Mouse (Mus musculus) forebrain, embryonic 12.5 days (tissue): ENCODE measurements around the gene Arl3. TPM values are rescaled to one million over a fixed set of nuclear protein-coding genes. Genes with fewer than 3 reads are reported as not detected.

Source experiments
- ATAC-seq: fragments of 200-750 bp; cut with Nextera tagmentation; 2 replicates; pipeline ENCODE4 v1.8.0; 2017; ENCODE audit warnings: moderate TSS enrichment; ENCODE audit not compliant: low FRiP score
- H3K27ac ChIP-seq: fragments of 300-500 bp; sonication (generic); 2 replicates; pipeline ENCODE4 v1.5.1; 2016; ENCODE audit warnings: mild to moderate bottlenecking
- H3K27me3 ChIP-seq: fragments of 300-500 bp; sonication (generic); 2 replicates; pipeline ENCODE4 v1.6.1; 2016; ENCODE audit warnings: mild to moderate bottlenecking
- H3K36me3 ChIP-seq: fragments of 300-500 bp; sonication (generic); replicated peaks from 2 replicates; pipeline ENCODE4 v1.6.1; 2016; ENCODE audit warnings: mild to moderate bottlenecking
- H3K4me1 ChIP-seq: fragments of 300-500 bp; sonication (generic); 2 replicates; pipeline ENCODE4 v1.6.1; 2016
- H3K4me2 ChIP-seq: fragments of 300-500 bp; sonication (generic); 2 replicates; pipeline ENCODE4 v1.6.1; 2016; ENCODE audit warnings: mild to moderate bottlenecking, moderate library complexity
- H3K4me3 ChIP-seq: fragments of 300-500 bp; sonication (generic); replicated peaks from 2 replicates; pipeline ENCODE4 v1.5.1; 2016; ENCODE audit warnings: mild to moderate bottlenecking
- H3K9ac ChIP-seq: fragments of 300-500 bp; sonication (generic); 2 replicates; pipeline ENCODE4 v1.6.1; 2016; ENCODE audit warnings: mild to moderate bottlenecking
- H3K9me3 ChIP-seq: fragments of 300-500 bp; sonication (generic); 2 replicates; pipeline ENCODE4 v1.6.1; 2016
- WGBS: fragments of 180-500 bp; shearing (Covaris S2); methylation state at CpG from one replicate; pipeline ENCODE4 v1.1.7; 2016; 5-methylcytosine and 5-hydroxymethylcytosine counted together
- polyA plus RNA-seq: library from polyadenylated mRNA; unstranded; fragments of >200 nt; fragmentation: Nextera tagmentation; extraction: Ambion mirVana; gene quantifications from 2 replicates; pipeline ENCODE4 v1.2.1, GENCODE M21; 2016

Arl3 gene
- polyA plus RNA-seq, 1 experiment from 2014 or later: 216 TPM

DNA sequence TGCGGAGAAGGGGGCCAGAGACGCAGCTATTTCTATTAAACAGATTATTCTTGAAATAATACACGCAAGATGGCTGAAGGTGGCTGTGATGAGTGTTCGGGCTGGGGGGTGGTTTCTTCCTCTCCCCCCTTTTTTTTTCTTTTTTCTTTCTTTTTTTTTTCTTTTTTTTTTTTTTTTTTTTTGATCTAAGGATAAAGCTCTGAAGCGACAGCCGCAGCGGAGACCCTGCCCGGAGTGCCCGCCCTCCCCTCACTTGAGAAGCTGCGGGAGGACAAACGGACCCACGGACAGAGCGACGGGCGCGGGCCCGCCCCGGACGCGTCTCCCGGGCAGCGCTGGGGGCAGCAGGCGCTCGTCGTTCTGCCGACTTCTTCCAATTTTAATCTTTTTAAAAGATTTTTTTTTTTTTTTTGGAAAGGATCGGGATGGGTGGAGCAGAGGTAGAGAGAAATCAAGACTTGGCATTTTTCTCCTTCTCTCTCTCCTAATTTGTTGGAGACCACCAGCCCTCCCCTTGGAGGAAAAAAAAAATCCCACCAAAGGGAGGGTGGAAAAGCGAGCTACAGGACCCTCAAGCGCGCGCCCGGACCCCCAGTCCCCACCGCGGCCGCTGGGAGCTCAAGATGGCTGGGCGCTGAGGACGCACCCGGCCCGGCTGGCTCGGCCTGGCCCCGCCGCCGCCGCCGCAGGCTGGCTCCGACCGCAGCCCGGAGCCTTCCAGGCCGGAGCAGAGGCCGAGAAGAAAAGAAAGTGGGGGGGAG, 72.2 kb downstream of the Arl3 start:
- Histone ChIP-seq H3K27me3 (no peaks in the 10 kb centered on the region), H3K4me3 (peak overlapping the region; percentile 98), H3K4me1 (peaks cover 20% of the 10 kb centered on the region), H3K36me3 (peaks cover 10% of the 10 kb centered on the region), H3K9ac (peak overlapping the region; percentile 100), H3K27ac (peak overlapping the region; percentile 100), H3K9me3 (no peaks in the 10 kb centered on the region), H3K4me2 (peak overlapping the region; percentile 97)
- WGBS: under 1% methylated on average over 48 of the region's 50 CpGs
- peak; percentile 37 for ATAC-seq

DNA sequence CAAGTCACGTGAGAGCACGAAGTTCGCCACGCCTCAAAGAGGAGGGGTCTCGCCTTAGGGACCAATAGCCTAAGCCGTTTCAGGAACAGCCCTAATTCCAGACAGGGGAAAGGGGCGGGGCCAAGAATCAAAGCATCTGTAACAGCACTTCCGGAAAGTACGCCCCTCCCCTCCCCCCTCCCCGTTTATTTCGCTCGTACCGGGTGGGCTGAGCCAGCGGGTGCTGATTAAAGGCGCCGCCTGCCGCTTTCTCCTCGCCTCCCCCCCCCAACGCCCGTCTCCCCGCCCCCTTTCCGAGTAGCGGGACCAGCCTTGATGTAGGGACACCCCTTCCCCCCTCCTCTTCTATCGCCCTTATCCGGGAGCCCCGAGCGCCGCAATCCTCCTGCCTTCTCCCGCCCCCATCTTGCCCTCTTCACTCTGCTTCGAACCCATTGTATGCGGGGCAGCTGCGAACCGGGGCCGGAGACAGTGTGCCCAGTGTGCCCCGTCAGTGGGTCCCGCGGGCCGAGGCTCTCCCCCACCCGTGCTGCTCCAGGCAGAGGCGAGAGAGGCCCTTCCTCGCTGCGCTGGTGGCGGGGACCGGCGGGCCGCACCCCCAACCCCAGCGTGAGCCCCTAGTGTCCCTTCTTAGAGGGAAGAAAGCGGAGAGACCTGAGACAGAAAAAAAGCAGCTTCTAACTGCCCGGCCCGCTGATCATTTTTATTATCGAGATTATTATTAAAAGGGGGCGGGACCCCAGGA, 73.0 kb downstream of the Arl3 start:
- peaks cover 13% of the 10 kb centered on the region for H3K4me1 ChIP-seq
- peak overlapping the region; percentile 98 for H3K4me3 ChIP-seq
- H3K9ac ChIP-seq: peak overlapping the region; percentile 100
- peak; percentile 86 for ATAC-seq
- H3K27me3 ChIP-seq: no peaks in the 10 kb centered on the region
- peak overlapping the region; percentile 100 for H3K27ac ChIP-seq
- WGBS: under 1% methylated on average over 51 of the region's 52 CpGs
- no peaks in the 10 kb centered on the region for H3K9me3 ChIP-seq
- H3K4me2 ChIP-seq: peak overlapping the region; percentile 97
- peaks cover 3% of the 10 kb centered on the region for H3K36me3 ChIP-seq

DNA sequence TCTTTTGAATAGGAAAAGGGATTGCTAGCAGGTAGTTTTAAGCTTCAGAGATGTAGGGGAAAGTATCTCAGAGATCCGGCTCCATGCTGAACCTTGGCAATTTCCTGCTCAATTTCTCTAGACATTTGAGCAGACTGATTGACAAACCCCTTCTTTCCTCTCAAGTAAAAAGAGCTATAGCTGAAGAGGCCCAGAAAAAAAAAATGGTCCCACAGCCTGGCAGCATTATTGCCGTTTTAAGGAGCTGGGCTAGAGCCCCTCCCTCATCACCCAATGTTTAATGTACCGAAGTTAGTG, 73.5 kb downstream of the Arl3 start:
- H3K4me3 ChIP-seq: no peak overlapping the region
- H3K4me2 ChIP-seq: peak overlapping the region; percentile 41
- H3K9ac ChIP-seq: no peak overlapping the region
- peaks cover 7% of the 10 kb centered on the region for H3K4me1 ChIP-seq
- no peaks in the 10 kb centered on the region for H3K27me3 ChIP-seq
- H3K27ac ChIP-seq: peak overlapping the region; percentile 100
- H3K36me3 ChIP-seq: no peaks in the 10 kb centered on the region
- ATAC-seq: no peak
- H3K9me3 ChIP-seq: no peaks in the 10 kb centered on the region
- 2% methylated on average over 3 of the region's 3 CpGs for WGBS

DNA sequence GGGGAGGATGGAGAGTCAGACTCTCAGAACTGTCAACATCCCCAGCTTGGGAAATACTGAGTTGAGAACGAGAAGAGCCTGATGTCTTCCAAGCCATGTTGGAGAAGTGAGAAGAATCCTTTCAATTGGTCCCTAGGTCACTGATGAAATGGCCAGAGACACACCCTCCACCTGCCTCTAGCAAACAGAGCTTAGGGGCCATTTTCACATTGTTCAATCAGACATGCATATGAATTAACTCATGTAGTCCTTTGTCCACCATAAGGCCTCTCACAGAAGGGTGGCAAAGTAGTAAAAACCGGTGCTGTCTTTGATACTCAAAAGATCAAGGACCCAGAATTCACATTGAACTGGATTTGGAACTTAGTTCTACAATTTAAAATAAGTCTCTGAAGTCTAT, 75.8 kb downstream of the Arl3 start:
- H3K9me3 ChIP-seq: no peaks in the 10 kb centered on the region
- no peak overlapping the region for H3K4me3 ChIP-seq
- H3K4me1 ChIP-seq: peaks cover 3% of the 10 kb centered on the region; the same call in 1 of the 2 replicates
- H3K27me3 ChIP-seq: no peaks in the 10 kb centered on the region
- no peaks in the 10 kb centered on the region for H3K36me3 ChIP-seq
- no peak overlapping the region for H3K27ac ChIP-seq
- no peak overlapping the region for H3K4me2 ChIP-seq
- H3K9ac ChIP-seq: no peak overlapping the region
- 62% methylated on average over 2 of the region's 2 CpGs for WGBS
- ATAC-seq: no peak

DNA sequence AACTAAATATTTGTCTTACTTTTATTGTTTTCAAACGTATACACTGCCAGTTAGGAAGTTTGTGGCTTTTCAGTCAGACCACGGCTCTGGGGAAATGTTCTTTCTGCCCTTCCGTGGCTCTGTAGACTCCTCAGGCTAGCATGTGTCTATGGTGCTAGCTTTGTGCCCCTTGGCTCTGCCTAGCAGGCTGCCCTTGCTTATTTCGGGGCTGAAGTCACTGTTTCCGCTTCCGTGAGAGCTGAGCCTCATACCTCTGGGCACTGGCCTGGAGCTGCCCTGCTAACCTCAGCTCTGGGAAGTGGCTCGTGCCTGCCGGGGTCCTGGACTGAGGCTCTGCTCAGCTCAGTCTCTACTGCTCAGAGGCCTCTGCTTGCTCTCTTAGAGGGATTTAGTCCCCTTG, 77.9 kb downstream of the Arl3 start:
- H3K4me3 ChIP-seq: no peak overlapping the region
- H3K27me3 ChIP-seq: no peaks in the 10 kb centered on the region
- H3K4me2 ChIP-seq: no peak overlapping the region
- no peak overlapping the region for H3K27ac ChIP-seq
- no peak overlapping the region for H3K9ac ChIP-seq
- H3K9me3 ChIP-seq: no peaks in the 10 kb centered on the region
- no peak for ATAC-seq
- WGBS: 85% methylated on average over 8 of the region's 8 CpGs
- peaks cover 7% of the 10 kb centered on the region for H3K4me1 ChIP-seq
- no peaks in the 10 kb centered on the region for H3K36me3 ChIP-seq

DNA sequence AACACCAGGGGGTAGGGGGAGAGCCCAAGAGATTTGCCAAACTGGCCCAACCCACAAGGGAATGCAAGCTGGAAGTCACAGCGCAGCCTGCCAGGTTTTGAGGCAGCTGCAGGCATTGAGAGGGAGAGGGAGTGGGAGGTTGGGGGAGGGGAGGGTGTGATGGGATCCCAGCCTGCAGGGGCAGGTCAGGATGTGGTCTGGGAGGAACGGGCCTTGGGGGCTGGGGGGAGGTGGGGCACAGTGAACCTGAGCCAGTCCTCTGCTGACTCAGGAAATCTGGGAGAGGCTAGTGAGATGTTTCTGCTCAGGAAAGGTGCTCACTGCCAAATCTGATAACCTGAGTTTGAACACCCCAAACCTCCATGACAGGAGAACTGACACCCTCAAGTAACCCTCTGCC, 82.4 kb downstream of the Arl3 start:
- 9% methylated on average over 2 of the region's 2 CpGs for WGBS
- Histone ChIP-seq H3K36me3 (peaks cover 14% of the 10 kb centered on the region), H3K9ac (no peak overlapping the region), H3K9me3 (no peaks in the 10 kb centered on the region), H3K27me3 (no peaks in the 10 kb centered on the region), H3K4me1 (peaks cover 4% of the 10 kb centered on the region; the same call in 1 of the 2 replicates), H3K4me3 (no peak overlapping the region), H3K27ac (no peak overlapping the region), H3K4me2 (no peak overlapping the region)
- no peak for ATAC-seq

DNA sequence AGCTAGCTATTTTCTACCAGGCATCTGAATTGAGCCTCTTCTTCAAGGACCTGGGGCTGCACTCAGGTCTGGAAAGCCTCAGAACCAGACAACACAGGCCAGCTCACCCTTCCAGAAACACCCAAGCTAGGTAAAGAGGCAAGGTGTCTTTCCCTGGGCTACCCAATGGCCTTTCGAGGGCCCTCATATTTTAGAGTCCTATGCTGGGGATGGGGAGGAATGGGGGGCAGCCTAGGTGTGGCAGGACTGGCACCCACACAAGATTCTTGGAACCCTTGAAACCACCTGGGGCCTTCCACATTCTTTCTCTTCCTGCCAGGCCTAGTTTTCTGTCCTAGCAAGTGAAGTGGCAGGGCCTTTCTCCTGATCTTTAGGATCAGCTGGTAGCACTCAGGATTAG, 83.5 kb downstream of the Arl3 start:
- Histone ChIP-seq H3K9me3 (no peaks in the 10 kb centered on the region), H3K27me3 (no peaks in the 10 kb centered on the region), H3K9ac (no peak overlapping the region), H3K36me3 (peaks cover 25% of the 10 kb centered on the region), H3K4me2 (no peak overlapping the region), H3K27ac (no peak overlapping the region), H3K4me3 (no peak overlapping the region), H3K4me1 (peaks cover 4% of the 10 kb centered on the region; the same call in 1 of the 2 replicates)
- no peak for ATAC-seq
- 93% methylated on average over 1 of the region's 1 CpGs for WGBS

DNA sequence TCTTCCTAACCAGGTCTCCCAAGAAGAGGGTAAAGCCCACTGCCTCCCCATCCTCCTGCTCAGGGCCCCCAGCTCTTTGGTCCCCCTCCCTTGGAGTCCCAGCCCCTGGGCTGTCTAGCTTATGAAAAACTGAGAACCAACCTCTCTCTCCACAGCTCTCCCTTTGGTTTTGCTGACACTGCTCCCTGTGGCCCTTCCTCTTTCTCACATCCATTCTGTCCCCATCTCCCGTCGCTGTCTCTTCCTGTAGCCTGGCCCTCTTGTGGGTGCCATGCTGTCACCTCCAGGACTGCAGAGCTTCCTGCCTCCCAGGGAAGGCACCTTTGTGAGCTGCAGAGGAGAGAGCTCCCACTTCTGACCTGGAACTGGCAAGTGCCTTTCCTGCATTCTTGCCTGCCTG, 86.3 kb downstream of the Arl3 start:
- WGBS: 71% methylated on average over 2 of the region's 2 CpGs
- no peak overlapping the region for H3K9ac ChIP-seq
- no peak overlapping the region for H3K27ac ChIP-seq
- peaks cover 34% of the 10 kb centered on the region for H3K36me3 ChIP-seq
- no peak for ATAC-seq
- H3K4me1 ChIP-seq: peaks cover 29% of the 10 kb centered on the region
- no peak overlapping the region for H3K4me2 ChIP-seq
- no peak overlapping the region for H3K4me3 ChIP-seq
- H3K9me3 ChIP-seq: no peaks in the 10 kb centered on the region
- no peaks in the 10 kb centered on the region for H3K27me3 ChIP-seq

DNA sequence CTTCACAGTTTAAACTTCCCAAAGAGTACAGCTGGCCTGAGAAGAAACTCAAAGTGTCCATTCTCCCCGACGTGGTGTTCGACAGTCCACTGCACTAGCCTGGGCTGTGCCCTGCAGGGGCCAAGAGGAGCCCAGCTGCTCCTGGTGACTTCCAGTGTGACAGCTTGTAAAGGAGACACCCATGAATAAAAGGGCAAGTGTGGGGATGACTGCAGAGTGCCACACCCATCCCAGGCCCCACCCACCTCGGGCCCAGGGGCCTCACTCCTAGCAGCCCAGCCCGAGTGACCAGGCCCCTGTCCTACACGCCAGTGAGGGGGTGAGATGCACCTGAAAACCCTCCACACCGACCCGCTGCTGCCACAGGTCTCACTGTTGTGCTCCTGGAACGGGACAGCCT, 87.2 kb downstream of the Arl3 start:
- peaks cover 34% of the 10 kb centered on the region for H3K36me3 ChIP-seq
- no peak for ATAC-seq
- H3K27me3 ChIP-seq: no peaks in the 10 kb centered on the region
- peaks cover 38% of the 10 kb centered on the region for H3K4me1 ChIP-seq
- 0 out of 2 replicates have a peak overlapping the region, but pooled peaks have one; percentile 31 for H3K27ac ChIP-seq
- H3K9me3 ChIP-seq: no peaks in the 10 kb centered on the region
- H3K9ac ChIP-seq: no peak overlapping the region
- H3K4me2 ChIP-seq: no peak overlapping the region
- H3K4me3 ChIP-seq: no peak overlapping the region
- WGBS: 86% methylated on average over 9 of the region's 9 CpGs

DNA sequence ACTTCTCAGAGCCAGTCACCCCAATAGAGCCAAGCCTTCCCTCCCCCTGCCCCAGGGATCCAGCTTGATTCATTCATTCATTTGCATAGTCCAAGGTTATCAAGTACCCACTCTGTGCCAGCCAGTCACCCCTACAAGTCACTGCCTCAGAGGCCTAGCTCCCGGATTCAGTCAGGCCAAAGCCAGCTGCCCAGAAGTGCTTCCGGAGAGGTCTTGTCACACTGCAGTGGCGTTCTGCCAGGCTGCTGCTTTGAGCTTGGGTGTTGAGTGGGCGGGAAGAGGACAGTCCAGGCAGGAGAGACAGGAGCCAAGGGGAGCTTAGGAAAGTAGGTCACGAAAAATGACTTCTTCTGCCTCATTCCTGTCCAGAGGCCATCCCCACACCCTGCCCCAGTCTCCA, 88.5 kb downstream of the Arl3 start:
- H3K27me3 ChIP-seq: no peaks in the 10 kb centered on the region
- WGBS: 72% methylated on average over 5 of the region's 5 CpGs
- peaks cover 43% of the 10 kb centered on the region for H3K36me3 ChIP-seq
- H3K4me2 ChIP-seq: no peak overlapping the region
- no peak overlapping the region for H3K27ac ChIP-seq
- H3K9ac ChIP-seq: no peak overlapping the region
- no peak overlapping the region for H3K4me3 ChIP-seq
- H3K9me3 ChIP-seq: no peaks in the 10 kb centered on the region
- H3K4me1 ChIP-seq: peaks cover 38% of the 10 kb centered on the region
- no peak for ATAC-seq

DNA sequence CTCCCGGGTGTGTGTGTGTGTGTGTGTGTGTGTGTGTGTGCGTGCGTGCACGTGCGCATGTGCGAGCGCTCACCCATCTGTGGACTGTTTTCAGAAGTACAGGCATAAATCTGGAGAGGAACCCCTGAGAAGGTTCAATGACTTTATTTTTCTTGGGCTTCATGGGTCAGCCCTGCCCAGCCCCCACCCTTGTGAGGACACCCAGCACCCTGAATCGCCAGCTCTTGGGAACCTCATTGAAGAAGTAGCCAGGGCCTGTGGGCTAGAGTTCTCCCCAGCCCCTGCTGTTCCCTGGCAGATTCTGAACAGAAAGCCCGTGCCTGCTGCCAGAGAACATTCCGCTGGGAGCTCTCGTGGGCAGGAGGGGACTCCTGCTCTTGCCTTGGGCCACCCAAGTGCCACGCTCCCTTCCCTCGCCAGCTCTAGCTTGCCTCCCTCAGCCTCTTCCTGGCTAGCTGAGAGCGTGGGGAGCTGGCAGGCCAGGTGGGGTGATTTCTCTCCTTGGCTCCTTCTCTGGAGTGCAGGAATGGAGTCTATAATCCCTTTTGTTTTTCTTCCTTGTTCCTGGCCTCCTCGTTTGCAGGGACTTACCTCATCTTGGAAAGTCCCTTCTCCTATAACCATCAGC, 89.2 kb downstream of the Arl3 start:
- H3K4me1 ChIP-seq: peaks cover 42% of the 10 kb centered on the region
- peaks cover 50% of the 10 kb centered on the region for H3K36me3 ChIP-seq
- ATAC-seq: no peak
- no peaks in the 10 kb centered on the region for H3K9me3 ChIP-seq
- no peak overlapping the region for H3K4me3 ChIP-seq
- H3K9ac ChIP-seq: no peak overlapping the region
- H3K27ac ChIP-seq: no peak overlapping the region
- WGBS: 67% methylated on average over 15 of the region's 15 CpGs
- no peaks in the 10 kb centered on the region for H3K27me3 ChIP-seq
- no peak overlapping the region for H3K4me2 ChIP-seq

DNA sequence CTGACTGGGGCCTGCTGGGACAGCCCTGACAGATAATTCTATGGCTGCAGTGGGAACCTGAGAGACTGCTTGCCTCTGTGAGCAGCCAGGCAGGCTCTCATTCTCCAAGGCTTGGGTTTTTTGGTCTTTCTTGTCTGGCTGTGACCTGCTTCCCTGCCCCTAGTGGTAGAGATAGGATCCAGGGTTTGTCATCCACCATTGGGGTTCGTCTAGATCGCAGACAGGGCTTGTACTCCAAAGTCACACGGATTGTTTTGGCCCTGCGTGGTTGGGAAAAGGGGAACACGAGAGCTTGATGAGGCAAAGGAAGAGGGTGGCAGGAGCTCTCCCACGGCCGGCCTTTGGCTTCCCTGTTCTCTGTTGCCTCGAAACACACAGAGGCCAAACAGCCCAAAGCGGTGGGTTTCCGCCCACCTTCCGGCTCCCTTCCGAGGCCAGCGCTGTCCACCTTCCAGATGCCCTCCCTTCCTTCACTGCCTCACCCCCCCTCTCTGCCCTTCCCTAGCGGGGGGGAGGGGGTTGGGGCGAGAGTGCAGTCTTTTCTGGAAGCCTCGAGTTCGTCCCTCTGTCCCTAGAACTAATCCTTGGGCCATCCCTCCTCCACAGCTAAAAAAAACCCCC, 90.0 kb downstream of the Arl3 start:
- 31% methylated on average over 17 of the region's 17 CpGs for WGBS
- Histone ChIP-seq H3K9ac (no peak overlapping the region), H3K4me2 (no peak overlapping the region), H3K27me3 (no peaks in the 10 kb centered on the region), H3K9me3 (no peaks in the 10 kb centered on the region), H3K4me3 (no peak overlapping the region), H3K4me1 (peaks cover 42% of the 10 kb centered on the region), H3K27ac (no peak overlapping the region), H3K36me3 (peaks cover 56% of the 10 kb centered on the region)
- no peak for ATAC-seq
